Mouse (Mus musculus) layer of hippocampus, adult 2 months (tissue): ENCODE measurements around the gene Grik5. TPM values are rescaled to one million over a fixed set of nuclear protein-coding genes. Genes with fewer than 3 reads are reported as not detected.

ENCODE experiments used
- DNase-seq, 2 experiments: peaks; one replicate each; pipeline ENCODE4 v3.0.0; 2022; ENCODE audit warnings: low spot score in 2 of 2
- H3K27ac ChIP-seq: fragments of 200-600 bp; 2 replicates; pipeline ENCODE4 v1.8.1; 2022
- H3K4me3 ChIP-seq: fragments of 200-600 bp; 2 replicates; pipeline ENCODE4 v1.8.1; 2022; ENCODE audit warnings: mild to moderate bottlenecking
- CTCF ChIP-seq: fragments of 200-600 bp; conservative IDR thresholded peaks from 2 replicates; pipeline ENCODE4 v1.8.1; 2022; ENCODE audit warnings: antibody characterized with exemption, mild to moderate bottlenecking, moderate library complexity
- total RNA-seq, 2 experiments: library from RNA; stranded (reverse); gene quantifications; 2 replicates each; pipeline ENCODE4 v1.2.3; 2021

The Grik5 gene
- total RNA-seq, 2 experiments from 2014 or later = 247 to 248 TPM

DNA sequence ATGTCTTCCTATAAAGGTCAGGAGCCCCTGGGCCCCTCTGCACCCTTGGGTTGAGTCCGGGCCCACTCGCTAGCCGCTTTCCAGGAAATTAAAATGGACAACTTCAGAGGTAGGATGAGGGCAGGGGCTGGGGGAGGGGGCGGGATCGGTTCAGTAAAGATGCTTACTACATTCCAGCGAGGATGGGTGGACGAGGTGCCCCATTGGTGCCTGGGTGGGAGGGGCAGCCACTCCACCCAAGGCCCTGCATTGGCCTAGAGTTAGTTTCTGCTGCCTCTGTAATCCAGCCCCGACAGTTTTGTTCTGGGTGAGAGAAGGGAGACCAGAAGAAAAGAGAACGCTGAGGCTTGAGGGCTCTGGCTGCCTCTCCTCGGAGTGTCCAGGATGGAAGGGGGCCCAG is 17.7 kb upstream of the Grik5 start:
- DNase-seq = no peak
- no peak overlapping the region for H3K4me3 ChIP-seq
- H3K27ac ChIP-seq = no peak overlapping the region
- TF ChIP-seq CTCF = no peak

DNA sequence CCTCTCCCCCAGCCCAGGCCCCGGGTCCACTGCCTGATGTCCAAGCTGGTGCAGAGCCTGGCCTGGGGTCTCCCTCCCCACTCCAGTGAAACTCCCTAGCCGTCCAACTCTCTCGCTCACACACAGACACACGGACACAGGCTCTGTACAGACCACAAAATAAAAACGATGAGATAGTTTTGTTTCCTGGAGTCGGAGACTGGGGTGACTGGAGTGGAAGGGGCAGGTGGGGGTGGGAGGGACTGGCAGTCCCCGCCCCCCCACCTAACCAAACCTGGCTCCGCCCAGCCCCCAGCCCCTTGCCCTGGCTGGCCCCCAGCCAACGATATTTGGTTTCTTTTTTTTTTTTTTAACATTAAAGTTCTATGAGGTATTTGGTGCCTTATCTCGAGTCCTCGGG is 16.8 kb upstream of the Grik5 start:
- Histone ChIP-seq H3K27ac (no peak overlapping the region), H3K4me3 (no peak overlapping the region)
- no peak for DNase-seq
- no peak for TF ChIP-seq CTCF

DNA sequence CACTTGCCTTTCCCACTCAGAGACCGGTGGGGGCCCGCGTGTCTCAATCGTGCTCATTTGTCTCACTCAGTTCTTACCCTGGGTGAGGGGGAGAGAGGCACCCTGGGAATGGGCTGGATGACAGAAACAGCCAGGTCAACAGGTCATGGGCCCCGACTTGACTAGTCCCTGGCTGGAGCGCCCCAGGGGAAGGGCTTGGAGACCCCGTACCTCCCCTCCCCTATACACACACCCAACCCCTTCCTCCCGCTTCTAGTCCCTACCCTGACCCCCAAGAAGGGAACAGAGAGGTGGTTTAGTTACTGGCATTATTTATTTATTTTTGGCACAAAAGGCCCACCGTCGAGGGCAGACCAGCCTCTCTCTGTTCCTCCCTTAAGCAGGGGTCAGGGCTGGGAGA is 16.4 kb upstream of the Grik5 start:
- TF ChIP-seq CTCF = no peak
- H3K4me3 ChIP-seq = no peak overlapping the region
- no peak for DNase-seq

DNA sequence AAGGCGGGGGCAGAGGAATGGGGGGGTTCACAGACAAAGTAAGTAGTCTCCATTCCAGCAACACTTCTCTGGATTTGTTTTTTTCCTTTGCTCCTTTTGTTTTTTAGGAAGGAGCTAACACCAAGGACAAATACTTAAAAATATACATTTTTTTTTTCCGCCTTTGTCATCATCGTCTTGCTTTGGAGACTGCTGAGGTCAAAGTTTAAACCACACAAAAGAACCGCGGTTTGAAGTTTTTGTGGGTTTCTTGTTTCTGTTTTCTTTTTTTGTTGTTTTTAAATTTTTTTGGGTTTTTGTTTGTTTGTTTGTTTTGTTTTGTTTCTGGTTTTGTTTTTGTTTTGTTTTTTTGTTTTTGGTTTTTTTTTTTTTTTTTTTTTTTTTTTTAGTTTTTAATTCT is 15.8 kb upstream of the Grik5 start:
- no peak for DNase-seq
- no peak for TF ChIP-seq CTCF
- no peak overlapping the region for H3K27ac ChIP-seq
- H3K4me3 ChIP-seq = no peak overlapping the region

More for the DNA sequence above, 16.4 kb upstream of the Grik5 start:
- H3K27ac ChIP-seq = no peak overlapping the region

DNA sequence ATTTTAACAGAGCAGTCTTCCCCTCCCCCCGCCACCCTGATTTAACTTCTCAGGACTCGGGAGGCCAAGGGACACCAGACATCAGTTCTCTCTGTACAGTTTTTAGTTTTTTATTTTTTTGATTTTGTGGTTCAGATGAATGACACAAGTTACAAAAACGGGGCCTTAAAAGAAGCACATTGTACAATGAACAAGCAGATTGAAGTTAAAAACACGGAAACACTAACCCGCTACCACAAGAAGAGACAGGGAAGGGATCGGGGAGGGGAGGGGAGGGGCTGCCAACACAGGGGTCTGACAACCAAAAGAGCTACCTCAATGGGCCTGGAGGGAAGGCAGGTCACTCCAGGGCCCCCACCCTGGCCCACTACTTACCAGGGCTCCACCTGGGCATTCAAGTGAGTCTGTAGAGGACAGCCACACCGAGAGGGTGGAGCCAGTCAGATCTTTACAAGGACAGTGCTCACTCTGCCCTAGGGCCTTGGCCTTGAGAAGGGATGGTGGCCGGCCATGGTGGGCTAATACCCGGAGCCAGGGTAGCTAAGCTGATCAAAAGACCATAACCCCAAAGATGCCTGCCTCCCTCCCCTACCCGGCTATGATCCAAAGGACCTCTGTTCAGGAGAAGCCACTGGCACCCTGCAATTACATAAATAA is 15.2 kb upstream of the Grik5 start:
- no peak for DNase-seq
- H3K4me3 ChIP-seq = no peak overlapping the region
- TF ChIP-seq CTCF = no peak
- H3K27ac ChIP-seq = no peak overlapping the region

DNA sequence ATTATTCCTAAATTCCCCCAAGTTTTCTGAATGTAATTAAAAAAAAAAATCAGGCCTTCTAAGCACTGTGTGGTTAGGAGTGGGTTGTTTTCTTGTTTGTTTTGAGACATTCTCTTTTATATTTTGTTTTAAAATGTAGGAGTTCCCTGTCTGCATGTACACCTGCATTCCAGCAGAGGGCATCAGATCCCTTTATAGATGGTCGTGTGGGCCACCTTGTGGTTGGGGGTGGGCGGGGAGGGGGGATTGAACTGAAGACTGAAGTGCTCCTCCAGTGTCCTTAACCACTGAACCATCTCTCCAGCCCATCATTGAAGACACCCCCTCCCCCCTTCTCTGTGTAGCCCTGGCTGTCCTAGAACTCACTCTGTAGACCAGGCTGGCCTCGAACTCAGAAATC is 14.5 kb upstream of the Grik5 start:
- no peak for DNase-seq
- TF ChIP-seq CTCF = peak; percentile 74
- Histone ChIP-seq H3K27ac (no peak overlapping the region), H3K4me3 (no peak overlapping the region)

DNA sequence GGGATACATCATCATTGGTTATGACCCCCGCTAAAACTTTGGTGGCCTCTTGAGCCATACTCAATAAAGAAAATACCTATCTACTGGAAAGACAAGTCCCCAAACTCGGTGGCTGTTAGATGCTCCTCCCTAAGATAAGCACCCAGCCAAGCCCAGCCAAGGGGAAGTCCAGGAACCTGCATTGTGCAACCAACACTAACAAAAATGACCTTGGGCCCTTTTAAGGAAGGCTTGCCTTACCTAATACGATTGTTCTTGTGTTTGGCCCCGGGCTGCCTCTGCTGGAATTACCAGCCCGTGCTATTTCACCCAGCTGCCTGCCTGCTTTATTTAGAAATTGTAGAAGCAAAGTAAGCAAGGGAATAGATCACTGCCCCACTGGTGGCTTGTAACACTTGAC is 12.5 kb upstream of the Grik5 start:
- Histone ChIP-seq H3K27ac (no peak overlapping the region), H3K4me3 (no peak overlapping the region)
- DNase-seq = no peak
- no peak for TF ChIP-seq CTCF

DNA sequence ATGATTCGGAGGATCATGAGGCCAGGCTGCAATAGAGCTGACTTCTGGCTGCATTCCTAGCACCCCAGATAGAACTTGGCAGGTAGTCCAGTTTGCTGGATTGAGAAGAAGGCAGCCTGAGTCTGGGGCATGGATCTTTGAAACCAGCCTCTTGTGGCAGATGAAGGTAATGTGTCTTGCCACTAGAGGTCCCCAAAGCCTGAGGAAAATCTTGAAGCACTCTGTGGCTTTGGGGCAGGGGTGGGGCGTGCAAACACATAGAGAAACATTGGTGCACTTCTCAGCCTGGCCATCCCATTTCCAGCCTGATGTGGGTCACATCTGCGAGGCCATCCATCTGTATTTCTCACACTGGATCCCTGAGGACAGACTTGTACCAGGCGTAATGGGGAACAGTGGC is 10.4 kb upstream of the Grik5 start:
- Histone ChIP-seq H3K4me3 (no peak overlapping the region), H3K27ac (no peak overlapping the region)
- no peak for DNase-seq
- peak; percentile 83 for TF ChIP-seq CTCF

DNA sequence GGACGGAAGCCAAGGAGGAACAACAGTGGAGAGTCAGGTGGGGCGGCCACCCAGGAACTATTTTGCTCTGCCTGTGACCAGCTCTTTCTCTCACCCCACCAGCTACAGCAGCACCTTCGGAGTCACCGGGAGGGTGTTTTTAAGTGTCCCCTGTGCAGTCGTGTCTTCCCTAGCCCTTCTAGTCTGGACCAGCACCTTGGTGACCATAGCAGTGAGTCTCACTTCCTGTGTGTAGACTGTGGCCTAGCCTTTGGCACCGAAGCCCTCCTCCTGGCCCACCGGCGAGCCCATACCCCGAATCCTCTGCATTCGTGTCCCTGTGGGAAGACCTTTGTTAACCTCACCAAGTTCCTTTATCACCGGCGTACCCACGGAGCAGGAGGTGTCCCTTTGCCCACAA is 8.3 kb upstream of the Grik5 start:
- DNase-seq = no peak
- H3K4me3 ChIP-seq = no peak overlapping the region
- no peak overlapping the region for H3K27ac ChIP-seq
- TF ChIP-seq CTCF = no peak

DNA sequence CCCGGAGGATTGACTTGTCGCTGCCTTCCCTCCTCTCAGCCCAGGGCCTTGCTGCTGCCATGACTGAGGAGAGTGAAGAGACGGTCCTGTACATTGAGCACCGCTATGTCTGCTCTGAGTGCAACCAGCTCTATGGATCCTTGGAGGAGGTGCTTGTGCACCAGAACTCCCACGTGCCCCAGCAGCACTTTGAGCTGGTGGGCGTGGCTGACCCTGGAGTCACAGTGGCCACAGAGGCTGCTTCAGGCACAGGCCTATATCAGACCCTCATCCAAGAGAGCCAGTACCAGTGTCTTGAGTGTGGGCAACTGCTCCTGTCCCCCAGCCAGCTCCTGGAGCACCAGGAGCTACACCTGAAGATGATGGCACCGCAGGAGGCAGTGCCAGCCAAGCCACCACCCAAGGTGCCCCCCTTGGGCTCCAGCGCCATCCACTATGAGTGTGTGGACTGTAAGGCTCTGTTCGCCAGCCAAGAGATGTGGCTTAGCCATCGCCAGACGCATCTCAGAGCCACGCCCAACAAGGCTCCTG is 7.4 kb upstream of the Grik5 start:
- no peak overlapping the region for H3K4me3 ChIP-seq
- no peak for TF ChIP-seq CTCF
- H3K27ac ChIP-seq = no peak overlapping the region
- no peak for DNase-seq

DNA sequence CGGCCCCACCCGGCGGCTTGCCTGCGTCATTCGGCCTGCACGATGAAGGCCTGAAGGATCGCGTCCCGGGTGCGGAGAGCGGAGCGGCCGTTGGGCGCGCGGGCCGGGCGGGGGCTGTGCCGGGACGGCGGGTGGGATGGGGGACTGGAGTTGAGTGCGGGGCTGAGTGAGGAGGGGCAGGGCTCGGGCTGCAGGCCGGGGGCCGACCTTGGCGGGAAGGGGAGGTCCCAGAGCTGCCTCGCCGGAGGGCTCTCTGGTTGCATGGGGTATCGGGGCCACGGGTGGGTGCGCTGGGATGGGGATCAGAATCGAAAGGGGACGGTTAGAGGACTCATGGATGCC is 5.2 kb upstream of the Grik5 start:
- no peak for DNase-seq
- Histone ChIP-seq H3K4me3 (peak overlapping the region; percentile 89), H3K27ac (peak overlapping the region; percentile 95)
- no peak for TF ChIP-seq CTCF

DNA sequence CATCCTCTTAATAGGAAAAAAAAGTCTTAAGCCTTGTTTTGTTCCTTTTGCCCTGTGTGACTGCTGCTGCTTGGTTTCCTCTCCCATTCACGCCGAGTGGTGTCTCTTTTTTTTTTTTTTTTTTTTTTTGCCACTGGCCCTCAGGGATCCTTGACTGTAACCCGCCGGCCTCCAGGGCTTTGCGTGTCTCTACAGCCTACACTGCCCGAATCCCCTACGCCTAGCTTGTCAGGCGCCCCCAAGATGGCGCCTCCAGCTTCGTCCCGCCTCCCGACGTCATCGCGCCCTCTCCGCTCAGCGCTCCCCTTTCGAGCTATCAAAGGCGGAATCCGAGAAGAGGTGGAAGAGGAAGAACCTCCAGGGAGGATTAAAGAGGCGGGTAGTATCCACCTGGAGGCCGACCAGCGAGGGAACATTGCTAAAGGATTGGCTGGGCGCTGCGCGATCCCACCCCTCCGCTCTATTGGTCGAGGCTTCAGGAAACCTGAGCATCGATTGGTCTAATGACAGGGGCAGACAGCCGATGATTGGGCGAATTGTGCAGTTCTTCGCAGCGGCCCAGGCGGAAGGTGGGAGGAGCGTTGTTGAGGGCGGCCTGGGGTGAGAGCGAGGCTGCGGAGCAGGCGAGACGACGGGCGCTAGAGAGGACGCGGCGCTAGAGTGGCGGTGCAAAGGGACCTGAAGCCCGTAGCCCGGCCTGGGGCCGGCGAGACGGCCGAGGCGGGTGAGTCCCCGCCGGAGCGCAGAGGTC is 4.7 kb upstream of the Grik5 start:
- Histone ChIP-seq H3K4me3 (peak overlapping the region; percentile 89), H3K27ac (peak overlapping the region; percentile 97)
- peak; percentile 96 to 99 for DNase-seq
- peak; percentile 34 for TF ChIP-seq CTCF

DNA sequence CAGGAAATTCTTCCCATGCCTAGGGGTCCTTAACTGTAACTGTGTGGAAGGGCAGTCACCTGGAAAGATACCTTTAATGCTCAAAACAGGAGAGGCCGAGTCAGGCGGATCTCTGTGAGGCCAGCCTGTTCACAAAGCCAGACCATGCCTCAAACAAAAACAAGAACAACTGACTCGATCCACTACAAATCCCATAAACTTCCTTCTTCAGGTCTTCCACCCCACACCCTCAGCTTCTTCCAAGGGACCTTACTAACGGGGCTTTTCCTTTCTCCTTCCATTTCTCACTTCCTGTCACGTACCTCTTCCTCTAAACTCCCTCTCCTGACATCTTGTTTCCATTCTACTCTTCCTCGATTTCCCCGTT is 4.1 kb upstream of the Grik5 start:
- no peak for TF ChIP-seq CTCF
- no peak for DNase-seq
- H3K4me3 ChIP-seq = peak overlapping the region; percentile 72
- peak overlapping the region; percentile 97 for H3K27ac ChIP-seq

DNA sequence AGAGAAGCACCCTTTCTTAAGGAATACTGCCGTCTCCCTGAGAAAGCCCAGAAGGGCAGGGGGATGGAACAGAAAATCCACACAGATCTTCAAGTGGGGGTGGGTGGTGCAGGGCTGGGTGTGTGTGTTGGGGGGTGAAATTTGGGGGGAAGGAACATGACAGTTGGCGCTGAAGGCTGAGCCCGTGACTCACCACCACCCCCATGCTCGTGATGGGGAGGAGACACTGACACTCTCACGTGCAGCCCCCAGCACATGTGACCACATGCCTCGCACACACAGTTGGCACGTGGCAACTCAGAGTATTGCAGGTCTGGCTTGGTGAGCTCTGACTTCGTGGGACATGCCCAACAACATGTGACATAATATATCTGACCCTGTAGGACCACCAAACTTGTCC is 1.8 kb upstream of the Grik5 start:
- no peak overlapping the region for H3K4me3 ChIP-seq
- peak; percentile 59 to 63 for DNase-seq
- H3K27ac ChIP-seq = peak overlapping the region; percentile 99
- TF ChIP-seq CTCF = no peak
